Mouse (Mus musculus): Measurements from ENCODE around the gene Dnajc21.

- TF ChIP-seq CTCF (IDR thresholded peaks at IDR 0.05; ENCODE audit: extremely low read depth, insufficient read depth, low read length), result no peak
- TF ChIP-seq POLR2A (IDR thresholded peaks at IDR 0.05; ENCODE audit: extremely low read depth, insufficient read depth, low read length), result no peak
Observed at GRCm38 (mm10) chr15:10421785-10422144, 48.6 kb downstream of the Dnajc21 start.

Data from cortical plate, adult 2 months (tissue).